Mouse (Mus musculus): ENCODE data around the gene Afg1l. TPM values are rescaled to one million over a fixed set of nuclear protein-coding genes. Genes with fewer than 3 reads are reported as not detected.

Afg1l gene
- polyA plus RNA-seq, 1 experiment from 2014 or later, result 17.2 TPM

- Histone ChIP-seq H3K4me3 (peak overlapping the region; percentile 80), H3K27me3 (no peaks in the 10 kb centered on the region), H3K36me3 (no peaks in the 10 kb centered on the region), H3K4me2 (peak overlapping the region; percentile 77), H3K9me3 (replicated peaks) (no peaks in the 10 kb centered on the region), H3K9ac (peak overlapping the region; percentile 95), H3K4me1 (replicated peaks) (peaks cover 16% of the 10 kb centered on the region), H3K27ac (peak overlapping the region; percentile 100)
- WGBS, result under 1% methylated on average over 55 of the region's 55 CpGs
- ATAC-seq (replicated peaks; ENCODE audit: insufficient number of reproducible peaks, insufficient read depth, low FRiP score, low read depth), result peak; percentile 45
Measured at GRCm38 (mm10) chr10:42502349-42503111, 24.2 kb upstream of the Afg1l start.

GRCm38 (mm10) chr10:42501775-42502348, 23.5 kb upstream of the Afg1l start, which contains the start of gene Snx3:
Gene Snx3, plus strand, starts transcription at chr10:42502030.
- WGBS, result under 1% methylated on average over 67 of the region's 68 CpGs
- Histone ChIP-seq H3K9me3 (replicated peaks) (no peaks in the 10 kb centered on the region), H3K4me3 (peak within 1 kb of the TSS; percentile 80), H3K4me2 (peak within 1 kb of the TSS; percentile 77), H3K27me3 (no peaks in the 10 kb centered on the region), H3K36me3 (no peaks in the 10 kb centered on the region), H3K9ac (peak within 1 kb of the TSS; percentile 95), H3K27ac (peak within 1 kb of the TSS; percentile 100), H3K4me1 (replicated peaks) (peaks cover 15% of the 10 kb centered on the region)
- ATAC-seq (replicated peaks; ENCODE audit: insufficient number of reproducible peaks, insufficient read depth, low FRiP score, low read depth), result peak; percentile 97

- H3K4me2 ChIP-seq, result peak overlapping the region; percentile 77
- H3K4me1 ChIP-seq (replicated peaks), result peaks cover 14% of the 10 kb centered on the region
- 70% methylated on average over 5 of the region's 5 CpGs for WGBS
- no peaks in the 10 kb centered on the region for H3K36me3 ChIP-seq
- H3K9ac ChIP-seq, result no peak overlapping the region
- no peak for ATAC-seq (replicated peaks; ENCODE audit: insufficient number of reproducible peaks, insufficient read depth, low FRiP score, low read depth)
- peak overlapping the region; percentile 100 for H3K27ac ChIP-seq
- H3K9me3 ChIP-seq (replicated peaks), result no peaks in the 10 kb centered on the region
- H3K27me3 ChIP-seq, result no peaks in the 10 kb centered on the region
- peak overlapping the region; percentile 80 for H3K4me3 ChIP-seq
Measured at GRCm38 (mm10) chr10:42501161-42501560, 22.8 kb upstream of the Afg1l start.

GRCm38 (mm10) chr10:42500611-42501010, 22.2 kb upstream of the Afg1l start:
- no peak for ATAC-seq (replicated peaks; ENCODE audit: insufficient number of reproducible peaks, insufficient read depth, low FRiP score, low read depth)
- Histone ChIP-seq H3K4me3 (no peak overlapping the region), H3K27me3 (no peaks in the 10 kb centered on the region), H3K27ac (peak overlapping the region; percentile 100), H3K9ac (no peak overlapping the region), H3K4me2 (no peak overlapping the region), H3K9me3 (replicated peaks) (no peaks in the 10 kb centered on the region), H3K36me3 (no peaks in the 10 kb centered on the region), H3K4me1 (replicated peaks) (peaks cover 14% of the 10 kb centered on the region)
- WGBS, result 85% methylated on average over 8 of the region's 8 CpGs

GRCm38 (mm10) chr10:42493000-42493399, 14.6 kb upstream of the Afg1l start:
- ATAC-seq (replicated peaks; ENCODE audit: insufficient number of reproducible peaks, insufficient read depth, low FRiP score, low read depth), result no peak
- WGBS, result 56% methylated on average over 4 of the region's 4 CpGs
- no peaks in the 10 kb centered on the region for H3K36me3 ChIP-seq
- no peak overlapping the region for H3K4me2 ChIP-seq
- no peaks in the 10 kb centered on the region for H3K9me3 ChIP-seq (replicated peaks)
- H3K4me1 ChIP-seq (replicated peaks), result peaks cover 13% of the 10 kb centered on the region
- no peak overlapping the region for H3K4me3 ChIP-seq
- H3K27ac ChIP-seq, result no peak overlapping the region
- no peaks in the 10 kb centered on the region for H3K27me3 ChIP-seq
- no peak overlapping the region for H3K9ac ChIP-seq

- no peak overlapping the region for H3K27ac ChIP-seq
- no peaks in the 10 kb centered on the region for H3K36me3 ChIP-seq
- WGBS, result 82% methylated on average over 10 of the region's 10 CpGs
- H3K4me2 ChIP-seq, result no peak overlapping the region
- no peaks in the 10 kb centered on the region for H3K27me3 ChIP-seq
- peaks cover 13% of the 10 kb centered on the region for H3K4me1 ChIP-seq (replicated peaks)
- H3K9me3 ChIP-seq (replicated peaks), result no peaks in the 10 kb centered on the region
- H3K9ac ChIP-seq, result no peak overlapping the region
- no peak overlapping the region for H3K4me3 ChIP-seq
- no peak for ATAC-seq (replicated peaks; ENCODE audit: insufficient number of reproducible peaks, insufficient read depth, low FRiP score, low read depth)
Measured at GRCm38 (mm10) chr10:42492027-42492771, 13.8 kb upstream of the Afg1l start.

GRCm38 (mm10) chr10:42491158-42491557, 12.8 kb upstream of the Afg1l start:
- Histone ChIP-seq H3K9ac (no peak overlapping the region), H3K4me3 (no peak overlapping the region), H3K27me3 (no peaks in the 10 kb centered on the region), H3K36me3 (no peaks in the 10 kb centered on the region), H3K9me3 (replicated peaks) (no peaks in the 10 kb centered on the region), H3K4me1 (replicated peaks) (peaks cover 13% of the 10 kb centered on the region), H3K4me2 (no peak overlapping the region), H3K27ac (0 out of 2 replicates have a peak overlapping the region, but pooled peaks have one; percentile 2)
- 4% methylated on average over 1 of the region's 1 CpGs for WGBS
- no peak for ATAC-seq (replicated peaks; ENCODE audit: insufficient number of reproducible peaks, insufficient read depth, low FRiP score, low read depth)

- WGBS, result 32% methylated on average over 8 of the region's 8 CpGs
- Histone ChIP-seq H3K4me2 (no peak overlapping the region), H3K9me3 (replicated peaks) (no peaks in the 10 kb centered on the region), H3K9ac (no peak overlapping the region), H3K36me3 (no peaks in the 10 kb centered on the region), H3K27ac (peak overlapping the region; percentile 40; the same call in 1 of the 2 replicates), H3K4me3 (no peak overlapping the region), H3K27me3 (no peaks in the 10 kb centered on the region), H3K4me1 (replicated peaks) (peaks cover 13% of the 10 kb centered on the region)
- no peak for ATAC-seq (replicated peaks; ENCODE audit: insufficient number of reproducible peaks, insufficient read depth, low FRiP score, low read depth)
Measured at GRCm38 (mm10) chr10:42488606-42489296, 10.4 kb upstream of the Afg1l start.

GRCm38 (mm10) chr10:42480719-42481118, 2.4 kb upstream of the Afg1l start:
- Histone ChIP-seq H3K27me3 (no peaks in the 10 kb centered on the region), H3K9ac (no peak overlapping the region), H3K4me3 (no peak overlapping the region), H3K36me3 (no peaks in the 10 kb centered on the region), H3K9me3 (replicated peaks) (no peaks in the 10 kb centered on the region), H3K27ac (no peak overlapping the region), H3K4me2 (no peak overlapping the region), H3K4me1 (replicated peaks) (peaks cover 16% of the 10 kb centered on the region)
- WGBS, result 70% methylated on average over 4 of the region's 4 CpGs
- no peak for ATAC-seq (replicated peaks; ENCODE audit: insufficient number of reproducible peaks, insufficient read depth, low FRiP score, low read depth)

GRCm38 (mm10) chr10:42477550-42478340, 620 bp downstream of the Afg1l start:
- Histone ChIP-seq H3K9me3 (replicated peaks) (no peaks in the 10 kb centered on the region), H3K9ac (peak overlapping the region; percentile 87), H3K4me2 (peak overlapping the region; percentile 89), H3K27me3 (no peaks in the 10 kb centered on the region), H3K4me3 (peak overlapping the region; percentile 77), H3K36me3 (0 out of 2 replicates have a peak, but pooled peaks cover 5% of the 10 kb centered on the region), H3K27ac (peak overlapping the region; percentile 98), H3K4me1 (replicated peaks) (peaks cover 16% of the 10 kb centered on the region)
- peak; percentile 7; the same call in 1 of the 2 replicates for ATAC-seq (replicated peaks; ENCODE audit: insufficient number of reproducible peaks, insufficient read depth, low FRiP score, low read depth)
- WGBS, result 10% methylated on average over 25 of the region's 25 CpGs
